Mouse (Mus musculus) adrenal gland, postnatal 36 days (tissue): ENCODE measurements around the gene Ccdc187. TPM values are rescaled to one million over a fixed set of nuclear protein-coding genes. Genes with fewer than 3 reads are reported as not detected.

Experiments used
- DNase-seq, 2 experiments: peaks; one replicate each; pipeline ENCODE4 v3.0.0; 2021; ENCODE audit warnings: mixed read lengths in 1 of 2
- total RNA-seq, 2 experiments: library from RNA; stranded (reverse); gene quantifications; 2 replicates each; pipeline ENCODE4 v1.2.3; 2021

Ccdc187 gene
- total RNA-seq, 2 experiments from 2014 or later, result 0.36 to 0.46 TPM

DNA sequence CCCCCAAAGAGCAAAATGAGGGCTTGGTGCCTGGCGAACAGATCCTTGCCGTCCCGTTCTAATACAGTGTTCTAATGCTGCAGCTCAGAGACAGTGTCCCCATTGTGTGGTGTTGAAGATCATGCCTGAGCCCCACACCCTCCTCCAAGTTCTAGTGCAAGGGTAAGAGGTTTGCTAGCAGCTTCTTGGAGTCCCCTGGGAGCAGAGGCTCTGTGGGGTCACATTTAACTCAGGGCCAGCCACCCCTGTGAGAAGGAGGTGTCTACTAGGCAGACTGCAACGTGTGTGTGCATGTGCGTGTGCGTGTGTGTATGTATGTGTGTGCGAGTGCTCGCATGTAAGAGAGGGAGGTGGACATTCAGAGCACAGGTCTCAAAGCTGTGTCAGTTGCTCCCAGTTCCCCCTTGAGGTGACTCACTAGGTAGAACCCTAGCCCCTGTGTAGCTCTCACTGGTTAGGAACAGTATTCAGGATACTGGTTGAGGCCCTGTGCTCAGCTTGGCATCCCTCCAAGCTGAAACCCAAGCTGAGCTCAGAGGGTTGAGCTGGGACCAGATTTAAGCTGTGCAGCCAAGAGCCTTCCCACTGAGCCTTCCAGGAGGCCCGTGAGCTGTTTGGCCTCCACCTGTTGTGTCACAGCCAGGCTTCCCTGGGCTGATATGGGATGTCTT is 22.4 kb upstream of the Ccdc187 start:
- no peak for DNase-seq

DNA sequence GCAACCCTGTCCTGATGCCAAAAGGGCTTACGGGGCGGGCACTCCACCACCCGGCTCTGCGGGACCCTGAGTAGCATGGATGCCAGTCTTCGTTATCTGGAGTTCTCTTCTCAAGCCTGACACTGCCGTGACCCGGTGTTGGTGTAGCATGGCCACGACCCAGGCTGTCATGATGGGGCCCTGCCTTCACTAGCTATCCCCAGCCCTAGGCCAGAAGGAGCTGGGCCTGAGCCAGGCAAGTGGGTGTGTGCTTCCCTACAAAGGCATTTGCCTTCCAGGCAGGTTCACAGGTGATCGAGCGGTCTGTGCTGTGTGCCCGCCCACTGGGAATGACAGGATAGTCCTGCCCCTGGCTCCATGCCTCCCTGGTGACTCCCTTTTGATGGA is 21.6 kb upstream of the Ccdc187 start:
- DNase-seq, result peak; percentile 41 to 64

DNA sequence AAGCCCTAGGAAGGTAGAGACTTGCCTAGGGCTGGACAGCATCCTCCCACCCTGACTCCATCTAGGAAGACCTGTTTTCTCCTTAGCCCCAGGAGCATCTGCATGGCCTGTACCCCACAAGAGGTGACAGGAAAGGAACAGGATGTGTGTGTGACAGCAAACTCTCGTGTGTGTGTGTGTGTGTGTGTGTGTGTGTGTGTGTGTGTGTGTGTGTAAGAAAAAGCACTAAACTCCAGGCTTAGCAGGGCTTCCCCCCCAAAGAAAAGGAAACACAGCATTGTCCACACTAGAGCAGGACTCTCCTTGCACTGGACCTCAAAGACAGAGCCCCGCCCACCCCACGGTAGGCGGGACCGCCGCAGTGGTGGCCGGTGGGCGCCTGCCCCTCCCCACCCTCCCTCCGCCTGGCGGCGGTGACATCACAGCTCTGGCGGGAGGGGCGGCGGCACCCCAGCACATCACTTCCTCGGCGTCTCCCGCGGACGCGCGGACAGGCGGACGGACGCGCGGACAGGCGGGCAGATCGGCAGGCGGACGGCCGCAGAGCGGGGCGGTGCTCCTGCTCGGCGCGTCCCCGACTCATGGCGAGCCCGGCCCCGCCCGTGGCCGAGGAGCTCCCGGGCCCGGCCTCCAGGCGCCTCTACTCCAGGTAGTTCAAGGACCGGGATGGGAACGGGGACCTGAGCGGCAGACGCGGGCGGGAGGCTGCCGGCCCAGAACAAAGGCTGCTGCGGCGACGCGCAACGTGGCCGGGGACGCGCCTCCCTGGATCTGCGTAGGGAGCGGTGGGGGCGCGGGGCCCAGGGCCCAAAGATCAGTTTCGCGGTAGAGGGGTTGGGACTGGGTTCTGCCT is 20.9 kb upstream of the Ccdc187 start, which contains the start of gene Gpsm1:
Gene Gpsm1 (plus strand): TSS at position 444 of the 853 bp plus-strand sequence.
- peak; percentile 88 to 93 for DNase-seq

DNA sequence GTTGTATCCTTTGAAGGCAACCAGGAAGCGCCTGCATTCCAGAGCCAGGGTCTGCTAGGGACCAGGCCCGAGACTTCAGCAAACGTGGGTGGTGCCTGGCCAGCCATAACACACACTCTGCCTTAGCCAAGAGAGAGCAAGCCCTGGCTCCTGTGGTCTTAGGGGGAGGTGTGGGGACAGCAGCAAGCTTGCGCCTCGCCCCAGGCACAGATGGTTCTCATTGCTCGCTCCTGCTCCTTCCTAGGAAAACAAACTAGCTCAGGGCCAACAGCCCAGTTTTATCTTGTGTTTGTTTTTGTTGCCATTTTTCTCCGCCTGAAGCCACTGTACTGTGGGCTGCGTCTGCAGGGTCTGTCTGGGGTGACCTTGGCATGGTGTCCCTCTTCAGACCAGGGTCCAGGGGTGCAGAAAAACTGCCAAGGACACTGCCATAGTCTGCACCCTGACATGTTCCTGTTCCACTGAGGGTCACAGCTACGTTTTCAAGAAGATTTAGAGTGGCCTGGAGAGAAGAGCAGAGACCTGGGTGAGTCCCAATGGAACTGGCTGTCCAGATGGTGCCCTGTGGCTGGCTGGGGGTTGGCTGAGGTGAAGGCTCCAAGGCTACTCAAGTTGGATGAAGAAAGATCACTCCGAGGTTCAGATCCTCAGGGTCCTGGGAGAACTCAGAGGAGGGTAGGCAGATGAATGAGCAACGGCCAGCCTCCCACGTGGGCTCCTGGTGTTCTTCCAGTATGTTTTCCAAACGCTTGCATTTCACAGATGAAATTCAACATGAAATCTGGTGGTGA is 20.1 kb upstream of the Ccdc187 start:
- peak in 1 of 2 experiments; percentile 49 for DNase-seq

DNA sequence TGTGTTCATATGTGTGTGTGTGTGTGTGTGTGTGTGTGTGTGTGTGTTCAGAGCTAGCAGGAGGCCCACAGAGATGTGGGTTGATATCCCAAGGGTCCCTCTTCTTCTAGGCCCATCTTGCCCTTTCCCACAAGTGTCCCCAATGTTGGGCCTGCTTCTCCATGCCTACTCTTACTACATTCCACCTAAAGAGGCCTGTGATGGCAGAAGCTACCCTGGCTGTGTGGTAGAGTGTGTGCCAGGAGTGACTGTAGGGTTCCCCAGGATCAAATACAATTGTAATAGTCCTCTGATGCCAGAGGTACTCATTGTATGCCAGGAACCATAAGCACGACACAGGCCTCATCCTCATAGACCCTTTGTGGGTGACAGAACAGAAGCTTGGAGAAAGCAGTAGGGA is 19.0 kb upstream of the Ccdc187 start:
- DNase-seq, result no peak

DNA sequence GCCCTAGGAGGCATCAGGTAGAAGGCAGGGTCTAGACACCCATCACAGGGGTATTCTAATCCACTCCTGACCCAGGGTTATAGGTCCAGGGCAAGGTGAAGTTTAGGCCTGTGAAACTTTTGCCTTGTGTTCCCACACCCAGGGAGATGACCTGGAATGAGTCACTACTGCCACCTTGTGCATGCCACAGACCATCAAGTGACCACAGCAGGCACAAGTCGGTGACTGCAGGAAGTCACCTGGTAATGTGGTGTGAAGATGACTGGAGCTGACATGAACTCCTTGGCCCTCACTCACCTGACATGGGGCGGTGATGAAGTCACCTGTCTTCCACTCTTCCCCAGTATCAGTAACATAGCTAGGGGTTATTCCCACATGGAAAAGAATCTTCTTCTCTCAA is 18.5 kb upstream of the Ccdc187 start:
- DNase-seq, result no peak

DNA sequence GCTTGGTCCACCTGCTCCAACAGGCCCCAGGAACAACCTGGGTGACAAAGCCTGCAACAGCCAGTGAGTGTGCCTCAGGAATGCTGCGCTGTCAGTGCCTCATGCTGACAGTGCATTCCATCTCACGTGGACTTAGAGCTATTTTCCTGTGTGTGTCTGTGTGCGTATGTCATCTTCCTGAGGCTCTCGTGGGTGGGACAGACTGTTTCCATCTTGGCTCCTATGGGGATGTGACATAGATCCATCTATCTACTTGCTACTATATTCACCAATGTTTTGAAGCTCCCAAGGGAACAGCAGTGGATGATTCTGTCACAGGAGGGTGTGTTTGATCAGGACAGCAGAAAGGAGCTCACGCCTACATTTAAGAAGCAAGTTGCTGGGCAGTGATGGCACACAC is 17.6 kb upstream of the Ccdc187 start:
- no peak for DNase-seq

DNA sequence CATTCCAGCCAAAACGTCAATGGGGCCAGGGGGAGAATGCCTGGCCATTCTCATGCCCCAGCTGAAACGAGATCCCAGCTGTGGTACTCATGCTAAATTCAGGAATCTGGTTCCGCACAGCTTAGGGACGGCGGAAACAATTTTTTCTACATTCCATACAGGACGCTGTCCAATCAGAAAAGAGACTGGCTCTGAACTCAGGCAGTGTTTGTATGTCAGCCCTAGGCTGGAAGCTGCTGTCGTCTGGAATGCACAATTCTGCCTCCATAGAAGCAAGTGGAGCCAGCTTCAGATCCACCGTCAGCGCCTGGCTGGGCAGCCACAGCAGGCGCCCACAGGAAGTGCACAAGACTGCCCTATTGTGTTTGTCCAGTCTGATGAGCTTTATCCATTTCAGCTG is 15.4 kb upstream of the Ccdc187 start:
- DNase-seq, result no peak

DNA sequence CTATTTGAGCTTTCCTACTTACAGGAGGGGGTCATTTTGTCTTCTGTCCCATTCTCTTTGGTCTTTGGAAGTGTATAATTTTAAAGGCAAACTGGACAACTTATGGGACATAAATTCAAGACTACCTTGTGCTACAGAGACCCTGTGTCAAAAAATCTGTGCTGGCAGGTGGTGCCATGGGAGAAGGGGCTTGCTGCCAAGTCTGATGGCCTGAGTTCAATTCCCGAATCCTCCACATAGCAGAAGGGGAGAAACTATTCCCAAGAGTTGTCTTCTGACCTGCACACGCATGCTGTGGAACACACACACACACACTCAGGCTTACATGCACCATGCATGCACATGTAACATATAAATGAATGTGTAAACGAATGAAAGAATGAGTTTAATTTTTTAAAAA is 12.3 kb upstream of the Ccdc187 start:
- no peak for DNase-seq

DNA sequence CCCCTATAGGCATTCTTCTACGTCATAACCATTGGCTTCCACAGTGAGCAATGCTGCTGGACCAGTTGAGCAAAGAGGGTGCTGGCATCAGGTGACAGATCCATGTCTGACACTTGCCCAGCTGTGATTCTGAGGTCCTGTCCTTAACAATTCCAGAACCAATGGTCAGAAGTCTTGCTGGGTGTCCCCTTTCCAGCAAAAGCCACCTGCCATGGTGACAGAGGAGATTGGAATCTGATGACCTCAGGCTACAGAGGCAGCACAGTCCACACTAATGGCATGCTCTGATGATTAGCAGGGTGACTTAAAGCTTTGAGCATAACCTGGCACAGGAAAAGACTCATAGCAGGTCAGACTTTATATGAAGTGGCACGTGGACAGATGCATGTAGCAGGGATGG is 11.2 kb upstream of the Ccdc187 start:
- DNase-seq, result no peak

DNA sequence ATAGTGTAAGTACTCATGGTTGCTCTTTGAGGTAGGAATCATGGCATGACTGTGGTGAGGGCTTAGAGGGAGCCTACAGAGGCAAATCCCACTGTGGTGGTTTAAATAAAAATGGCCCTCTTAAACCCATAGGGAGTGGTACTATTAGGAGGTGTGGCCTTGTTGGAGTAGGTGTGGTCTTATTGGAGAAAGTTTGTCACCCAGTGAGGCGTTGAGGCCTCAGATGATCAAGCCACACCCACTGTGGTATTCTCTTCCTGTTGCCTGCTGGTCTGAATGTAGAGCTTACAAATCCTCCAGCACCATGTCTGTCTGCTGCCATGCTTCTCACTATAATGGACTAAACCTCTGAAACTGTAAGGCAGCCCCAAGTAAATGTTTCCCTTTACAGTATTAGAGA is 10.4 kb upstream of the Ccdc187 start:
- no peak for DNase-seq

DNA sequence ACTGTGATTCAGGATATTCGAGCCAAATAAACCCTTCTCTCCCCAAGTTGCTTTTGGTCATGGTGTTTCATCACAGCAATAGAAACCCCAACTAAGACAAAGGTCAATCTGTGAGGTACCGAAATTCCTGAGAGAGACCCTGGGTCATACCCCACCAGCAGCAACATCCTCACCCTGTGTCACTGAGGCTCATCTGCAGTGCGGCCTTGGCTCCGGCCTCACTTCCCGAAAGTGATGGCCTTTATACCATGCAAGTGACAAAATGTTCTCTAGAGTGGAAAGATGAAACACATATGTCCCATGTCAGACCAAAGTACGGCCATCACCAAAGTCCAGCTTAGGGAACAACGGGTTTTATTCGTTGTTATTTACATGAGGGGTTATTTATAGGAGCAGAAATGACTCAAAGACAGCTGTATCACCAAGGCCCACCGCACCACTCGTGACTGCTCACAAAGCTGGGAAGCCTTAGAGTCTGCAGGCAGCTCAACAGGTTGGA is 7.7 kb upstream of the Ccdc187 start:
- DNase-seq, result no peak

DNA sequence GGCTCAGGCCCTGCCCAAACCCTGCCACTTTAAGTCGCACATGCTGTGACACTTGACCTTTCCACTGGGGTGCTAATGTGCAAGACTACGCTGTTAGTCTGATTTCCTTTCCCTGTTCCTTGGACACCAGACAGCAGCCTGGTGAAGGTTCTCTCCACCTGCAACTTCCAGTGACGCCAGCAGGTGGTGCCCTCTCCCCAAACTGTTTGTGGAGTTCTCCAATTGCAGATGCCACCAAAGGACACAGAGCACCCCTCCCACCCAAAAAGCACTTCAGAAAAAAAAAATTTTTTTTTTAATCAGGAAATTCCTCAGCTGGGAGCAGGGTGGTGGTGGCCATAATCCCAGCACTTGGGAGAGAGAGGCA is 6.4 kb upstream of the Ccdc187 start:
- DNase-seq, result peak; percentile 84 to 89

DNA sequence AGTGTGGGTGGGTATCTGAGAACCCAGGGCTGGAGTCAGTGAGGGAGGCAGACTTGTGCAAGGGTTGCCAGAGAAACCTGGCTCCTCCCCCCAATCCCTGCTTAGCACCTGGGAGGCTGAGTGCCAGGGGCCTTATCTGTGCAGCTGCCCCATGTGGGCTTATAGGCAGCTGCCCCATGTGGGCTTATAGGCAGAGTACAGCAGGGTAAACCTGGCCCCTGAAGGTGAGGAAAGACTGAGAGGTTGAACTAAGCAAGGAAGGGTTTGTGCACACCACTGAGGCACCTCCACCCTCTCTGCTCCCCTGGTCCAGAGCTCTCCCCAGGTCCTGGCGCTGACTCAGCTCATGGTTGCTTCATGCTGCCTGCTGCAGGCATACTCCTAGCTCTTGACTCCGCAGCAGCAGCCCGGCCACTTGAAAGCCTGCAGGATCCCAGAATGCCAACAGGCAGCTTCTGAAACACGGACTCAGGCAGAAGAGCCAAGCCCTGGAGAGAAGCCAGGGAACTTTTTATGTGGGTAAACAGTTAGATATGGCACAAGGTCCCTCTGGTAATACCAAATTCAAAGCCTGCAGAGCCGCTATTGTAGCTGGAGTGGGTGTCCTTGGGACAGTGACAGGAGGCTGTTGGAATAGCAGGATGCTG is 5.9 kb upstream of the Ccdc187 start:
- DNase-seq, result peak; percentile 76 to 77

DNA sequence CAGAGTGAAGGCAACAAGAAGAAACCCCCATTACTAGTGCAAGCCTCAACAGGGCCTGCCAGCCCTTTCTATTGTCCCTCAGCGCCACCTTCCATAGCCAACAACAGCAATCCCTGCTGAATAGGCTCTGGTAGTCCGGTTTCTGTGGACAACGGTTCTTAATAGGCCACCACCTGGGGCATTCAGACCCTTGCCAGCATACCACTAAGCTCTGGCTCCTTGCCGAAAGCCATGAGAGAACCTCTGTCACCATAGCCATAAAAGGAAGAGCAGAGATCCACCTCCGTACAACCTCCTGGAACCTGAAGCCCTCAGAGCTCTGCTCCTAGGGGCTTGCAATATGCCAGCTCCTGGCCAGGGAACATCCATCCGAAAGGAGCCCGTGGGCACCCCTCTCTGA is 5.0 kb upstream of the Ccdc187 start:
- no peak for DNase-seq

DNA sequence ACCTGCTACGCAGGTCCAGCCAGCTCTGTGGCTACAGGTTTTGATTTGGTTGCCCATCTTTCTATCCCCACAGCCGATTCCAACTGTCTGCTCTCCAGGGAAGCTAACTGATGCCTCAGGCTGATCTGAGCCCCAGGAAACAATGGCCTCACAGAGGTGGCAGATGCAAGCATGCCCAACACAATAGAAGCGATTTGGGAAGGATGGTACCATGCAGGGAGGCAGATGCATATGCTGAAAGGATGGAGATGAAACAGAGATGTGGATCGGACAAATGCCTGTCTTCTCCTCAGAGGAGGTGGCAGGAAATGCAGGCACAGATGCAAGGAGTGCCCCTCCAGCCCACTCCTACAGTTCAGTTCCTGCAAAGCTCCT is 4.5 kb upstream of the Ccdc187 start:
- no peak for DNase-seq

DNA sequence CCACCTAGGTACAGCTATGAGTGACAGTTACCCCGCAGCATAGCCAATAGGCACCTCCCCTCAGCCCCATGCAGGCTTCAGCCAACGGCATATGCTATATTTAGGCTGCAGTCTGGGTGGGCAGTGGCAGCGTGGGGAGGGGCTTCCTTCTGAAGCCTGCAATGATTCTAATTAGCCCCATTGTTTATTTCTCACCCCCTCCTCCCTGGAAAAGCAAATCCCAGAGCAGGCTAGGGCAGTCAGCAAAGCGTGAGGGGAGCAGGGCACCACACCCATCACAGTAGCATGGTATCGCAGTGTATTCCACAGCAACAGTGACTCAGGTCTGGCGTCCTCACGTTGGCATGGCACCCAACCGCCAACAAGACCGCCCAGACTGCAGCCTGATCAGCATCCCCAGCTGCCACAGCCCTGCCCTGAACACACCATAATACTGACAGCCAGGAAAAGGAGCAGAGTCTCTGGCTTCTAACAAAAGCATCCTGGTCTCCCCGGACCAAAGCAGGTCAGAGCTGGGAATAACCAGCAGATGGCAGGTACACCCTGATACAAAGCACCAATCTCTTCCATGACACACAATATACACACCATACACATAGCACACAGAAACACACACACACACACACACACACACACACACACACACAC is 4.0 kb upstream of the Ccdc187 start:
- DNase-seq, result peak; percentile 52 to 57

DNA sequence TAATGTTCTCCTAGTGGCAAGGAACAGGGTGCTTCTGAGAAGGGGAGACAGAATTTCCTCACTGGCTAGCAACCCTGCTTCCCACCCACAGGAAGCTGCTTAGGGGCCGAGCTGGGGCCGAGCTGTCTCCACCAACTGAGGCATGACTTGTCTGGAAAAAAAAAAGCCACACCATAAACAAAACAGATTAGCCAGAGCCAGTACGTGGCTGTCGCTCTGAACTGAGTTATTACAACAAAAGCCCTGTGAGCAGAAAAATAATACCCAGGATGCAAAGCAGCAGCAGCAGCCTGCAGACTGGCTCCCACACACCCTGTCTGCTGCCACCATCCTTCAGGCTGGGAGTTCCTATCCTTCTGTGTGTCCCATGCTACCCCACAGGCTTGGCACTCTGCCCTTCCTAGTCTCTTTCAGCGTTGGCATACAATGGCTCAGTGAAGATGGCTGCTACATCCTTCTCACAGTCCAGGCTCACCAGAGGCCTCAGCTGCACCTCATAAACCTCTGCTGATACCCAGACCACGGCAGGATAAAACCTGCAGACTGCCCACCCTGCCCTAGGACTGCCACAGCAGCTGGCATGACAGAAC is 2.3 kb upstream of the Ccdc187 start:
- no peak for DNase-seq

DNA sequence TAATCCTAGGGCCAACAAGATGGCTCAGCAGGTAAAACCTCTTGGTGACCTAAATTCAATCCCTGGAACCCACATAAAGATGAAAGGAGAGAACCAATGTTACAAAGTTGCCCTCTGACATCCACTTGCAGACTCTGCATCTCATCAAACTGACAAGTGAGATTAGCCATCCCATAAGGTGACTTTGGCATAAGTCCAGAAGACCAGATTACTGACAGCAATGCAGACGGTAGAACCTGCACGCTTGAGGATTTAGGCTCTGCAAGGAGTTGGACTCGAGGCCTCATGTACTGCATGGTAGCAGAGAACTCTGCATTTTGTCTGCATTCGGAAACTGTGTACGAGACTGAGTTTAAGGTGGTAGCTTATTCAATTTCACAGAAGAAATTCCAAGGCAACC is 4.2 kb downstream of the Ccdc187 start:
- DNase-seq, result no peak

DNA sequence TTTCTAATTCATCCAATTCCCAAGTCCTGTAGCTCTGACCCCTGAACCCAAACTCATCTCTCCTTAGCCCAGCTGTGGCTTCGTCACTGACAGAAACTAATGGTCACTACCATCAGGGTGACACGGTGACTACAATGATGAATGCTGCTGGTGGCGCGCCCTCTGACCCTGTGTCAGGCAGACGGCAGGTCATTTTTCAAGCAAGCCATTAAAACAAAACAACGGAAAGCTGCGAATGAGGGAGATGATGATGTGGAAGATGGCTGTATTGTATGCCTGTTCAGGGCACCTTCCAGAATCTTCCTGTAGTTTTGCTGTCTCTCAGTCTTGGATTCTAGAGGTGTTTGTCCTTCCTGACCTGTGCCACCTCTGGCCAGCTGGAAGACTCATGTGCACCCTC is 8.0 kb downstream of the Ccdc187 start:
- DNase-seq, result no peak

DNA sequence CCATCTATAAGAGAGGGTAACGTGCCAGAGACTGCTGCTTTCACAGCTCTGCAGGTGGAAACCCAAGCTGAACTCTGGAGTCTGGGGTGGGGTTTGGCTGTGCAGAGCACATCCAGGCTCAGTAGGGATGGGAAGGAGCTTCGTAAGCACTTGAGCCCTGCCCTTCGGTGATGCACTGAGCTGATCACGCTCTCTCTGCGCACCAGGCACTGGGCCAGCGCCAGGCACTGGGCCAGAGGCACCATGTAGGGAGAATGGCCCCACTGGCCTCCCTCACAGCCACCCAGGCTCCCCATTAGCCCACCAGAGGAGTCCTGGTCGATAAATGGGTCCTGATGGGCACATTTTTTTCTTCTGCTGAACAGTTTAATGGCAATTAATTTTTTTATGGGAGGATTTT is 8.6 kb downstream of the Ccdc187 start:
- DNase-seq, result peak in 1 of 2 experiments; percentile 50
